Mouse (Mus musculus) lung, embryonic 14.5 days (tissue): ENCODE data around the gene D11Wsu47e. TPM values are rescaled to one million over a fixed set of nuclear protein-coding genes. Genes with fewer than 3 reads are reported as not detected.

ENCODE experiments used
- ATAC-seq: fragments of 200-750 bp; cut with Nextera tagmentation; 2 replicates; pipeline ENCODE4 v1.8.0; 2017; ENCODE audit warnings: mild to moderate bottlenecking, moderate TSS enrichment, moderate library complexity; ENCODE audit not compliant: insufficient read depth
- DNase-seq: peaks from one replicate; pipeline ENCODE4 v3.0.0-alpha.2; 2015
- H3K27ac ChIP-seq: fragments of 300-500 bp; sonication (generic); 2 replicates; pipeline ENCODE4 v1.5.1; 2014; ENCODE audit warnings: low read depth, mild to moderate bottlenecking, moderate library complexity
- H3K27me3 ChIP-seq: fragments of 300-500 bp; sonication (generic); 2 replicates; pipeline ENCODE4 v1.6.1; 2014; ENCODE audit warnings: low read length, control low read depth; ENCODE audit not compliant: insufficient read depth
- H3K36me3 ChIP-seq: fragments of 300-500 bp; sonication (generic); 2 replicates; pipeline ENCODE4 v1.6.1; 2014; ENCODE audit warnings: control low read depth; ENCODE audit not compliant: insufficient read depth
- H3K4me1 ChIP-seq: fragments of 300-500 bp; sonication (generic); 2 replicates; pipeline ENCODE4 v1.6.1; 2014; ENCODE audit warnings: antibody characterized with exemption, control low read depth; ENCODE audit not compliant: insufficient read depth
- H3K4me2 ChIP-seq: fragments of 300-500 bp; sonication (generic); 2 replicates; pipeline ENCODE4 v1.6.1; 2014; ENCODE audit warnings: mild to moderate bottlenecking
- H3K4me3 ChIP-seq: fragments of 300-500 bp; sonication (generic); 2 replicates; pipeline ENCODE4 v1.5.1; 2014; ENCODE audit warnings: low read depth, low read length
- H3K9ac ChIP-seq: fragments of 300-500 bp; sonication (generic); 2 replicates; pipeline ENCODE4 v1.6.1; 2014
- H3K9me3 ChIP-seq: fragments of 300-500 bp; sonication (generic); 2 replicates; pipeline ENCODE4 v1.6.1; 2016; ENCODE audit warnings: low read depth, low read length, control low read depth
- CTCF ChIP-seq: IDR thresholded peaks from 2 replicates; pipeline ENCODE4 v1.5.1; 2016; ENCODE audit warnings: antibody characterized with exemption, low read depth
- WGBS: fragments of 180-500 bp; shearing (Covaris S2); extraction: QIAGEN DNeasy Blood & Tissue Kit; methylation state at CpG from one replicate; pipeline ENCODE4 v1.1.7; 2014; 5-methylcytosine and 5-hydroxymethylcytosine counted together
- polyA plus RNA-seq: library from polyadenylated mRNA; unstranded; fragments of >200 nt; fragmentation: Nextera tagmentation; extraction: Ambion mirVana; gene quantifications from 2 replicates; pipeline ENCODE4 v1.2.1, GENCODE M21; 2014

The D11Wsu47e gene
- polyA plus RNA-seq, 1 experiment from 2014 or later = 22.9 TPM

DNA sequence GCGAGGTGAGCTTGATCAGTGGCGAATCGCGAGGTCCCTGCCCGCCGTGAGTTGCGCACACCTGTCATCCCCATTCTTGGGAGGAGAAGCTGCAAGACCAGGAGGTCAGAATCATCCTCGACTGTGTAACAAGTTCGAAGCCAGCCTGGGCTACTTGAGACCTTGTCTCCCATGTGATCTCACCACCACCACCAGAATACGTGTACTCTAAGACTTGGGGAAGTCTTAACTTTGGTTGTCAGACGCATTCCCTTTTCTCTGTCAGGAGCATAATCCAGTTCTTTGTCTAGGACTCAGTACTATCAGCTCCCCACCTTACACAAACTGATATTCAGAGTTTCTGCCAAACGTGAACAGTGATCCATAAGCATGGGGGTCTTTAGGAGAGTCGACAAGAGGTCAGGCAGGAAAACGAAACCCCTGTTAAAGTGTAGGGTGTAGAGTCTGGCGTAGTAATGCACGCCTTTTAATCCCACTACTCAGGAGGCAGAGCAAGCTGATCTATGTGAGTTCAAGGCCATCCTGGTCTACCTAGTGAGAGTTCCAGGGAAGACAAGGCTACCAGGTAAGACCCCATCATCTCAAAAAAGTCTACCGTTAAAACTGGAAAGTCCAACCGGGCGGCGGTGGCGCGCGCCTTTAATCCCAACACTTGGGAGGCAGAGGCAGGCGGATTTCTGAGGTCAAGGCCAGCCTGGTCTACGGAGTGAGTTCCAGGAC is 655 bp downstream of the D11Wsu47e start:
- 39% methylated on average over 25 of the region's 25 CpGs for WGBS
- no peak for ATAC-seq

GRCm38 (mm10) chr11:113687031-113687430 is 2.8 kb downstream of the D11Wsu47e start:
- WGBS = 73% methylated on average over 2 of the region's 2 CpGs
- no peak overlapping the region for H3K4me2 ChIP-seq
- peak; percentile 20 for DNase-seq
- no peak overlapping the region for H3K4me3 ChIP-seq
- no peak for ATAC-seq
- peaks cover 48% of the 10 kb centered on the region for H3K36me3 ChIP-seq
- no peak overlapping the region for H3K27ac ChIP-seq
- no peak for TF ChIP-seq CTCF
- H3K4me1 ChIP-seq = peaks cover 12% of the 10 kb centered on the region
- no peaks in the 10 kb centered on the region for H3K27me3 ChIP-seq
- H3K9me3 ChIP-seq = no peaks in the 10 kb centered on the region
- H3K9ac ChIP-seq = no peak overlapping the region

More for the DNA sequence above, 655 bp downstream of the D11Wsu47e start:
- Histone ChIP-seq H3K4me2 (peak overlapping the region; percentile 70), H3K9me3 (no peaks in the 10 kb centered on the region), H3K27me3 (no peaks in the 10 kb centered on the region), H3K4me1 (peaks cover 16% of the 10 kb centered on the region), H3K9ac (peak overlapping the region; percentile 87), H3K36me3 (peaks cover 33% of the 10 kb centered on the region), H3K27ac (0 out of 2 replicates have a peak overlapping the region, but pooled peaks have one; percentile 97), H3K4me3 (peak overlapping the region; percentile 93)
- no peak for TF ChIP-seq CTCF
- no peak for DNase-seq

- ATAC-seq = no peak
- WGBS = 77% methylated on average over 12 of the region's 12 CpGs
- peaks cover 82% of the 10 kb centered on the region for H3K36me3 ChIP-seq
- no peaks in the 10 kb centered on the region; the same call in 1 of the 2 replicates for H3K4me1 ChIP-seq
- no peak overlapping the region for H3K4me3 ChIP-seq
- no peak overlapping the region for H3K4me2 ChIP-seq
- H3K27me3 ChIP-seq = no peaks in the 10 kb centered on the region
- H3K27ac ChIP-seq = no peak overlapping the region
- no peaks in the 10 kb centered on the region for H3K9me3 ChIP-seq
- H3K9ac ChIP-seq = no peak overlapping the region
- no peak for DNase-seq
- no peak for TF ChIP-seq CTCF
Observed at GRCm38 (mm10) chr11:113690506-113690905, 6.3 kb downstream of the D11Wsu47e start.

GRCm38 (mm10) chr11:113691318-113691717 is 7.1 kb downstream of the D11Wsu47e start:
- Histone ChIP-seq H3K4me2 (no peak overlapping the region), H3K4me3 (no peak overlapping the region), H3K36me3 (peaks cover 85% of the 10 kb centered on the region), H3K9me3 (no peaks in the 10 kb centered on the region), H3K27me3 (no peaks in the 10 kb centered on the region), H3K9ac (no peak overlapping the region), H3K27ac (no peak overlapping the region), H3K4me1 (no peaks in the 10 kb centered on the region; the same call in 1 of the 2 replicates)
- DNase-seq (no peak), ATAC-seq (no peak)
- no peak for TF ChIP-seq CTCF
- WGBS = 87% methylated on average over 5 of the region's 5 CpGs

DNA sequence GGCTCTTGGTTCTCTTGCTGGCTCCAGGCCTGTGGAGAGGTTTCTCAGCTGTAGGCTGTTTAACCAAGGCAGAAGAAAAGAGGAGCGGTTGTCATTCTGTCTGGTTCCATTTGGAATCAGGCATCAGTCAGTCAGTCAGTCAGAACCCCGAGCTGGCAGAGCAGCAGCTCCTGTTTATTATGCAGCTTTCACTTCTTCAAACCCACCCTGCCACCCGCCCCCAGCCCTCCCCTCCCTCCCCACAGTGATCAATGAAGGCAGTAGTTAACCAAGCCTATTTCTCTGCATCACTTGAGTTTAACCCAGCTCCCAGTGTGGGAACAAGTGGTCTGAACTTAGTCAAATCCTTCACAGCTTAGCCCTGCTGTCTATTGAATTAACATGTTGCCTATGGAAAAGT is 7.6 kb downstream of the D11Wsu47e start:
- no peaks in the 10 kb centered on the region; the same call in 1 of the 2 replicates for H3K4me1 ChIP-seq
- no peak overlapping the region for H3K9ac ChIP-seq
- no peak overlapping the region for H3K27ac ChIP-seq
- DNase-seq (no peak), ATAC-seq (no peak)
- 77% methylated on average over 3 of the region's 3 CpGs for WGBS
- TF ChIP-seq CTCF = no peak
- no peak overlapping the region for H3K4me3 ChIP-seq
- no peaks in the 10 kb centered on the region for H3K9me3 ChIP-seq
- H3K36me3 ChIP-seq = peaks cover 83% of the 10 kb centered on the region
- H3K27me3 ChIP-seq = no peaks in the 10 kb centered on the region
- no peak overlapping the region for H3K4me2 ChIP-seq

GRCm38 (mm10) chr11:113697571-113697970 is 13.4 kb downstream of the D11Wsu47e start:
- Histone ChIP-seq H3K9ac (no peak overlapping the region), H3K9me3 (no peaks in the 10 kb centered on the region), H3K36me3 (peaks cover 36% of the 10 kb centered on the region), H3K4me2 (no peak overlapping the region), H3K4me3 (no peak overlapping the region), H3K27me3 (no peaks in the 10 kb centered on the region), H3K27ac (no peak overlapping the region), H3K4me1 (no peaks in the 10 kb centered on the region)
- WGBS = 73% methylated on average over 5 of the region's 5 CpGs
- DNase-seq (no peak), ATAC-seq (no peak)
- no peak for TF ChIP-seq CTCF

DNA sequence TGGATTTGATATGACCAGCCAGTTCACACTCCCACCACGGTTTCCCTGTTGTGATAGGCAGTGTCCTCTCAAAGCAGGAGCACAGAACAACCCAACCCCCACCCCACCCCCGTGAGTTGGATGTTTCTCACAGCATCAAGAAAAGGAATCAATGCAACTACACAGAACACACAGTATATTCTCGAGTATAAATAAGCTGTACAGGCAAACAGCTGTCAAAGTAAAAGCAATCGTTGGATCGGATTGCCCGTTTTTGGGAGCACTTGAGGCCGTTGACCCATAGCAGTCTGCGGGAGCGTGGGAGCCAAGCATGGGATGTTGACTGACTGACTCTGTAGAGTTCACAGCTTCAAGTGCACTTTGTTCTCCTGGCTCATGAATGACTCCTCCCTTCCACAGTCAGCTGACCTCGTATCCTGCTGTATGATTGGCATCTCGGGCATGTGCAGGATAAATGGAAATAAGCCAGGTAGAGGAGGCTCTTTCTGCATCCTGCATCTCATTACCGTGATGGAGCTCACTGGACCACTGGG is 13.9 kb downstream of the D11Wsu47e start:
- peak; percentile 24 for DNase-seq
- peaks cover 31% of the 10 kb centered on the region for H3K36me3 ChIP-seq
- no peaks in the 10 kb centered on the region for H3K4me1 ChIP-seq
- no peaks in the 10 kb centered on the region for H3K9me3 ChIP-seq
- H3K9ac ChIP-seq = no peak overlapping the region
- 59% methylated on average over 12 of the region's 12 CpGs for WGBS
- no peaks in the 10 kb centered on the region for H3K27me3 ChIP-seq
- no peak for ATAC-seq
- H3K4me3 ChIP-seq = no peak overlapping the region
- TF ChIP-seq CTCF = no peak
- H3K4me2 ChIP-seq = no peak overlapping the region
- no peak overlapping the region for H3K27ac ChIP-seq
